Mouse (Mus musculus) lung, postnatal 0 days (tissue): Measurements from ENCODE around the gene Sh3rf1. TPM values are rescaled to one million over a fixed set of nuclear protein-coding genes. Genes with fewer than 3 reads are reported as not detected.

Source experiments
- ATAC-seq: fragments of 200-750 bp; cut with Nextera tagmentation; 2 replicates; pipeline ENCODE4 v1.8.0; 2017; ENCODE audit warnings: moderate library complexity
- DNase-seq: peaks from one replicate; pipeline ENCODE4 v3.0.0-alpha.2; 2016; ENCODE audit warnings: low spot score
- H3K27ac ChIP-seq: fragments of 300-500 bp; sonication (generic); 2 replicates; pipeline ENCODE4 v1.5.1; 2014; ENCODE audit warnings: antibody characterized with exemption, mild to moderate bottlenecking, low read length, mixed read lengths
- H3K27me3 ChIP-seq: fragments of 300-500 bp; sonication (generic); replicated peaks from 2 replicates; pipeline ENCODE4 v1.6.1; 2014; ENCODE audit warnings: low read length, mixed read lengths; ENCODE audit not compliant: insufficient read depth
- H3K36me3 ChIP-seq: fragments of 300-500 bp; sonication (generic); 2 replicates; pipeline ENCODE4 v1.6.1; 2014; ENCODE audit warnings: low read length, mixed read lengths; ENCODE audit not compliant: insufficient read depth
- H3K4me1 ChIP-seq: fragments of 300-500 bp; sonication (generic); 2 replicates; pipeline ENCODE4 v1.6.1; 2014; ENCODE audit warnings: antibody characterized with exemption, low read depth, low read length, mixed read lengths; ENCODE audit not compliant: insufficient read depth
- H3K4me2 ChIP-seq: fragments of 300-500 bp; sonication (generic); replicated peaks from 2 replicates; pipeline ENCODE4 v1.6.1; 2014; ENCODE audit warnings: low read depth, mild to moderate bottlenecking, low read length, moderate library complexity, mixed read lengths
- H3K4me3 ChIP-seq: fragments of 300-500 bp; sonication (generic); 2 replicates; pipeline ENCODE4 v1.5.1; 2014; ENCODE audit warnings: low read depth, low read length
- H3K9ac ChIP-seq: fragments of 300-500 bp; sonication (generic); replicated peaks from 2 replicates; pipeline ENCODE4 v1.6.1; 2014; ENCODE audit warnings: low read depth, mild to moderate bottlenecking
- H3K9me3 ChIP-seq: fragments of 300-500 bp; sonication (generic); 2 replicates; pipeline ENCODE4 v1.6.1; 2016; ENCODE audit warnings: low read length, mixed read lengths
- CTCF ChIP-seq: IDR thresholded peaks from 2 replicates; pipeline ENCODE4 v1.5.1; 2016; ENCODE audit warnings: antibody characterized with exemption, mild to moderate bottlenecking
- EP300 ChIP-seq: IDR thresholded peaks from 2 replicates; pipeline ENCODE4 v1.6.1; 2016; ENCODE audit warnings: antibody characterized with exemption, mild to moderate bottlenecking, control low read depth
- WGBS: fragments of 180-500 bp; shearing (Covaris S2); extraction: QIAGEN DNeasy Blood & Tissue Kit; methylation state at CpG from one replicate; pipeline ENCODE4 v1.1.7; 2014; 5-methylcytosine and 5-hydroxymethylcytosine counted together
- polyA plus RNA-seq: library from polyadenylated mRNA; unstranded; fragments of >200 nt; fragmentation: Nextera tagmentation; extraction: Ambion mirVana; gene quantifications from 2 replicates; pipeline ENCODE4 v1.2.1, GENCODE M21; 2015

The Sh3rf1 gene
- polyA plus RNA-seq, 1 experiment from 2014 or later = 11.2 TPM

DNA sequence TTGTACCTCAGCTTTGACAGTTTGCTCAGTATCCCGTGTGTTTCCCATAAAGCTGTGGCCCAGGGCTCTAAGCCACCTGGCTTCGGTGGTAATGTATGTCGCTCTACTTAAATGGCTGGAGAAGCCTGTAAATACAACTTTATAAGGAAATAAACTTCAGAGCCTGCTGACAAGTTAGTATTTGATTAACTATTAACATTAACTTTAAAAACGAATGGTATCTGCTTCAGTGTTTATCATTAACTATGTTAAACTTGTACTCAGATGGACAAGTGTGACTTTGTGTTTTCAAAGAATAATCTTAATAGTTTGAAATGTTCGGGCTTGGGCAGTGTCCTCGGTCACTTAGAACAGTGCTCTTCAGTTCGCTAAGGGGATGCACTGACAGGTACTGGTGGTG is 151.5 kb downstream of the Sh3rf1 start:
- WGBS = 57% methylated on average over 7 of the region's 7 CpGs
- Histone ChIP-seq H3K4me2 (no peak overlapping the region), H3K9ac (no peak overlapping the region), H3K4me1 (no peaks in the 10 kb centered on the region), H3K27ac (no peak overlapping the region), H3K36me3 (no peaks in the 10 kb centered on the region), H3K9me3 (no peaks in the 10 kb centered on the region), H3K27me3 (no peaks in the 10 kb centered on the region), H3K4me3 (no peak overlapping the region)
- TF ChIP-seq EP300 (no peak), CTCF (no peak)
- ATAC-seq = no peak
- DNase-seq = no peak

GRCm38 (mm10) chr8:61378847-61379698 is 155.4 kb downstream of the Sh3rf1 start:
- Histone ChIP-seq H3K27me3 (no peaks in the 10 kb centered on the region), H3K4me1 (no peaks in the 10 kb centered on the region), H3K27ac (no peak overlapping the region), H3K36me3 (no peaks in the 10 kb centered on the region), H3K9ac (no peak overlapping the region), H3K4me3 (no peak overlapping the region), H3K9me3 (no peaks in the 10 kb centered on the region), H3K4me2 (no peak overlapping the region)
- 74% methylated on average over 11 of the region's 11 CpGs for WGBS
- DNase-seq (no peak), ATAC-seq (no peak)
- no peak for TF ChIP-seq CTCF
- TF ChIP-seq EP300 = no peak

DNA sequence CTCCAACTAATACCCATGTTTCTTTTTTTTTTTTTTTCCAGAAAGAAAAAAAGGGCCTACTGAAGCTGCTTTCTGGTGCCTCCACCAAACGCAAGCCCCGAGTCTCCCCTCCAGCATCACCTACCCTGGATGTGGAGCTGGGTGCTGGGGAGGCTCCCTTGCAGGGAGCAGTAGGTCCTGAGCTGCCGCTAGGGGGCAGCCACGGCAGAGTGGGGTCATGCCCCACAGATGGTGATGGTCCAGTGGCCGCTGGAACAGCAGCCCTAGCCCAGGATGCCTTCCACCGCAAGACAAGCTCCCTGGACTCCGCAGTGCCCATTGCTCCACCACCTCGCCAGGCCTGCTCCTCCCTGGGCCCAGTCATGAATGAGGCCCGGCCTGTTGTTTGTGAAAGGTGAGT is 160.9 kb downstream of the Sh3rf1 start:
- H3K36me3 ChIP-seq = peaks cover 5% of the 10 kb centered on the region; the same call in 1 of the 2 replicates
- H3K4me2 ChIP-seq = no peak overlapping the region
- TF ChIP-seq EP300 (no peak), CTCF (peak; percentile 54)
- H3K9ac ChIP-seq = no peak overlapping the region
- 67% methylated on average over 9 of the region's 9 CpGs for WGBS
- no peak overlapping the region for H3K4me3 ChIP-seq
- H3K4me1 ChIP-seq = peaks cover 11% of the 10 kb centered on the region; the same call in 1 of the 2 replicates
- ATAC-seq (no peak), DNase-seq (no peak)
- H3K27ac ChIP-seq = peak overlapping the region; percentile 82
- no peaks in the 10 kb centered on the region for H3K9me3 ChIP-seq
- no peaks in the 10 kb centered on the region for H3K27me3 ChIP-seq

DNA sequence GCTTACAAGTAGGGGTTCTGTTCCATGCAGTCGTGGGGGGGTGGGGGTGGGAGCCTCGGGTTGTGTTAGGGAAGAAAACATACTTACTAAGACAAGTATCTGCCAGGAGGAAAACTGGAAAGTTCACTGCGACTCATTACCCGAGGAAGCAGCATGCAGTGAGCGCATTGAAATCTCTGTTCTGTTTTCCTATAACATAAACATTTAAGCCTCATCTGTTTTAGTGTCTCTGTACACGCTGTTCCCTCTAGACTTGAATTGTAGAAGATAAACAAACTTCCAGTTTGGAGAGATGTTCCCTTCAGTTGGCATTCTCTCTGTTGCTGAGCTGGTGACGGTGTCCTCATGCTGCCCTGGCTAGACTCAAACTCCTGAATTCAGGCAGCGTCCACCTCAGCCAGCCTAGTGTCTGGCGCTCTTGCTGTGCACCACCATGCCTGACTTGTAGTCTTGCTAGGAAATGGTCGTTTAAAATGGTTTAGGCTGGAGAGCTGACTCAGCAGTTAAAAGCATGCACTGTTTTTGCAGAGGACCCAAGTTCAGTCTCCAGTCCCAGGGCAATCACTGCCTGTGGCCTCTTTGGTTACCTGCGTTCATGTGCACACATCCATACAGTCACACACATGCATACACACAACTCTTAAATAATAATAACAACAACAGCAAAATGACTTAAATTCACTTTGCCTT is 162.0 kb downstream of the Sh3rf1 start:
- TF ChIP-seq CTCF (no peak), EP300 (peak; percentile 82)
- H3K9ac ChIP-seq = no peak overlapping the region
- H3K27me3 ChIP-seq = no peaks in the 10 kb centered on the region
- H3K4me2 ChIP-seq = no peak overlapping the region
- WGBS = 43% methylated on average over 11 of the region's 11 CpGs
- peaks cover 11% of the 10 kb centered on the region; the same call in 1 of the 2 replicates for H3K4me1 ChIP-seq
- peaks cover 5% of the 10 kb centered on the region; the same call in 1 of the 2 replicates for H3K36me3 ChIP-seq
- no peaks in the 10 kb centered on the region for H3K9me3 ChIP-seq
- no peak overlapping the region for H3K4me3 ChIP-seq
- peak overlapping the region; percentile 82 for H3K27ac ChIP-seq
- peak; percentile 67 for ATAC-seq
- peak; percentile 72 for DNase-seq

GRCm38 (mm10) chr8:61386645-61387044 is 163.0 kb downstream of the Sh3rf1 start:
- Histone ChIP-seq H3K4me2 (no peak overlapping the region), H3K27ac (peak overlapping the region; percentile 81), H3K36me3 (peaks cover 5% of the 10 kb centered on the region; the same call in 1 of the 2 replicates), H3K4me3 (no peak overlapping the region), H3K27me3 (no peaks in the 10 kb centered on the region), H3K4me1 (peaks cover 11% of the 10 kb centered on the region; the same call in 1 of the 2 replicates), H3K9ac (no peak overlapping the region), H3K9me3 (no peaks in the 10 kb centered on the region)
- TF ChIP-seq CTCF = peak; percentile 43
- TF ChIP-seq EP300 = no peak
- ATAC-seq = peak; percentile 25
- DNase-seq = peak; percentile 72
- 38% methylated on average over 7 of the region's 7 CpGs for WGBS

DNA sequence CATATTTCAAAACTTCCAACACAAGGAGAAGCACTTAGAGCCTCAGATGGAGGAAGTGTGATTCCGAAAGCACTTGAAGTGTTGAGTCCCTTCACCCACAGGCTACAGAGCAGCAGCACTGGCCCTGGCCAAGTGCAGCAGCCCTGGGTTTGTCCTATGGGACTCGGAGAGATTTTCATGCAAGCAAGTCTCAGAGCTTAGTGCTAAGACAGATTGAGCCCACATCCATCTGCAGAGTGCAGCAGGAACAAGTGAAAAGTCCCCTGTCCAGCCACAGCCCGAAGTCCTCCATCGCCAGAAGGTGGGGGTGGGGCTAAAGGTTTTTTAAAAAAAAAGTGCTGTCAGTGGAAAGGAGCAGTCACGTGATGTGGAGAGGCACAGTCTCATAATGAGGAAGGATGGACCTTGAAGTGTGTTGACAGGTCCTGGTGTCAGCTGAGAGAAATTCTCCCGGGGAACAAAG is 163.9 kb downstream of the Sh3rf1 start:
- Histone ChIP-seq H3K9ac (no peak overlapping the region), H3K36me3 (peaks cover 5% of the 10 kb centered on the region; the same call in 1 of the 2 replicates), H3K4me1 (peaks cover 11% of the 10 kb centered on the region; the same call in 1 of the 2 replicates), H3K4me2 (no peak overlapping the region), H3K4me3 (no peak overlapping the region), H3K27ac (no peak overlapping the region), H3K27me3 (no peaks in the 10 kb centered on the region), H3K9me3 (no peaks in the 10 kb centered on the region)
- DNase-seq = peak; percentile 79
- 34% methylated on average over 6 of the region's 6 CpGs for WGBS
- peak; percentile 6; the same call in 1 of the 2 replicates for TF ChIP-seq EP300
- no peak for TF ChIP-seq CTCF
- ATAC-seq = peak; percentile 41
